Mouse (Mus musculus) hindbrain, embryonic 11.5 days (tissue): ENCODE data around the gene Elmo1. TPM values are rescaled to one million over a fixed set of nuclear protein-coding genes. Genes with fewer than 3 reads are reported as not detected.

Source experiments
- ATAC-seq: fragments of 200-750 bp; cut with Nextera tagmentation; 2 replicates; pipeline ENCODE4 v1.8.0; 2017; ENCODE audit warnings: mild to moderate bottlenecking, moderate TSS enrichment, moderate library complexity; ENCODE audit not compliant: low FRiP score
- DNase-seq: peaks from one replicate; pipeline ENCODE4 v3.0.0-alpha.2; 2015; ENCODE audit warnings: low spot score
- H3K27ac ChIP-seq: fragments of 300-500 bp; sonication (generic); 2 replicates; pipeline ENCODE4 v1.5.1; 2014; ENCODE audit warnings: mild to moderate bottlenecking, low read depth, low read length
- H3K27me3 ChIP-seq: fragments of 300-500 bp; sonication (generic); 2 replicates; pipeline ENCODE4 v1.6.1; 2014; ENCODE audit warnings: mild to moderate bottlenecking, low read length, moderate library complexity, mixed read lengths; ENCODE audit not compliant: control insufficient read depth, insufficient read depth
- H3K36me3 ChIP-seq: fragments of 300-500 bp; sonication (generic); 2 replicates; pipeline ENCODE4 v1.6.1; 2014; ENCODE audit warnings: mild to moderate bottlenecking, low read length, moderate library complexity, mixed read lengths; ENCODE audit not compliant: control insufficient read depth, insufficient read depth
- H3K4me1 ChIP-seq: fragments of 300-500 bp; sonication (generic); replicated peaks from 2 replicates; pipeline ENCODE4 v1.6.1; 2014; ENCODE audit warnings: low read length, mixed read lengths; ENCODE audit not compliant: control insufficient read depth, insufficient read depth
- H3K4me2 ChIP-seq: fragments of 300-500 bp; sonication (generic); replicated peaks from 2 replicates; pipeline ENCODE4 v1.6.1; 2014; ENCODE audit warnings: mild to moderate bottlenecking, low read depth, low read length
- H3K4me3 ChIP-seq: fragments of 300-500 bp; sonication (generic); 2 replicates; pipeline ENCODE4 v1.5.1; 2014; ENCODE audit warnings: low read depth, low read length
- H3K9ac ChIP-seq: fragments of 300-500 bp; sonication (generic); 2 replicates; pipeline ENCODE4 v1.6.1; 2014; ENCODE audit warnings: low read depth, low read length
- H3K9me3 ChIP-seq: fragments of 300-500 bp; sonication (generic); 2 replicates; pipeline ENCODE4 v1.6.1; 2016; ENCODE audit warnings: low read length; ENCODE audit not compliant: control insufficient read depth
- WGBS: fragments of 180-500 bp; shearing (Covaris S2); extraction: QIAGEN DNeasy Blood & Tissue Kit; methylation state at CpG from one replicate; pipeline ENCODE4 v1.1.7; 2014; 5-methylcytosine and 5-hydroxymethylcytosine counted together
- polyA plus RNA-seq: library from polyadenylated mRNA; unstranded; fragments of >200 nt; fragmentation: Nextera tagmentation; extraction: Ambion mirVana; gene quantifications from 2 replicates; pipeline ENCODE4 v1.2.1, GENCODE M21; 2014

Gene Elmo1
- polyA plus RNA-seq, 1 experiment from 2014 or later = 22.9 TPM

DNA sequence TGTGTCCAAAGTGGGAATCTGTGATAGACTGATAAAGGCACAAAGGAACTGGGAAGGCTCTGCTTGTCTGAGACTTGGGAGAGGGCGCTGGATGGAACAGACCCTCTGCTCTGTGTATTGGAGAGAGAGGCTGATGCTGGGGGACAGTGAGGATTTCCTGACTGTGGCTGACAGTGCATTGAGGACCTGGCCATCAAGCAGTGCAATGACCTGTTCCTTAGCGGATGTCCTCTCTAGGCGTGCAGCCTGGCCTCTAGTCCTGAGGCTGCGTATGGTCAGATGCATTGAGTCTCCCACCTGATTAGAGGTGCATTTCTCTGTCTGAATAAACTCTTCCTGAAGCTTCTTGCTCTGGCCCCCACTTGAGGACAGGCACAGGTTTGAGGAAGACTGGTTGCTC lies 384.2 kb downstream of the Elmo1 start:
- DNase-seq (no peak), ATAC-seq (no peak)
- 95% methylated on average over 4 of the region's 4 CpGs for WGBS
- H3K4me2 ChIP-seq = peak overlapping the region; percentile 35
- no peaks in the 10 kb centered on the region for H3K9me3 ChIP-seq
- H3K27ac ChIP-seq = no peak overlapping the region
- H3K4me1 ChIP-seq = no peaks in the 10 kb centered on the region
- no peaks in the 10 kb centered on the region for H3K27me3 ChIP-seq
- no peak overlapping the region for H3K9ac ChIP-seq
- H3K4me3 ChIP-seq = peak overlapping the region; percentile 27
- no peaks in the 10 kb centered on the region for H3K36me3 ChIP-seq

GRCm38 (mm10) chr13:20481805-20482204 lies 391.4 kb downstream of the Elmo1 start:
- no peak for ATAC-seq
- WGBS = 93% methylated on average over 1 of the region's 1 CpGs

GRCm38 (mm10) chr13:20489110-20489509 lies 398.7 kb downstream of the Elmo1 start:
- Histone ChIP-seq H3K4me2 (no peak overlapping the region), H3K27me3 (no peaks in the 10 kb centered on the region), H3K9ac (no peak overlapping the region), H3K4me1 (no peaks in the 10 kb centered on the region), H3K9me3 (no peaks in the 10 kb centered on the region), H3K27ac (no peak overlapping the region), H3K36me3 (no peaks in the 10 kb centered on the region), H3K4me3 (no peak overlapping the region)
- peak; percentile 27 for DNase-seq
- 79% methylated on average over 3 of the region's 3 CpGs for WGBS
- no peak for ATAC-seq

More at GRCm38 (mm10) chr13:20481805-20482204, 391.4 kb downstream of the Elmo1 start:
- Histone ChIP-seq H3K27me3 (no peaks in the 10 kb centered on the region), H3K4me2 (no peak overlapping the region), H3K4me1 (no peaks in the 10 kb centered on the region), H3K27ac (no peak overlapping the region), H3K9me3 (no peaks in the 10 kb centered on the region), H3K9ac (no peak overlapping the region), H3K4me3 (no peak overlapping the region), H3K36me3 (no peaks in the 10 kb centered on the region)
- DNase-seq = no peak

DNA sequence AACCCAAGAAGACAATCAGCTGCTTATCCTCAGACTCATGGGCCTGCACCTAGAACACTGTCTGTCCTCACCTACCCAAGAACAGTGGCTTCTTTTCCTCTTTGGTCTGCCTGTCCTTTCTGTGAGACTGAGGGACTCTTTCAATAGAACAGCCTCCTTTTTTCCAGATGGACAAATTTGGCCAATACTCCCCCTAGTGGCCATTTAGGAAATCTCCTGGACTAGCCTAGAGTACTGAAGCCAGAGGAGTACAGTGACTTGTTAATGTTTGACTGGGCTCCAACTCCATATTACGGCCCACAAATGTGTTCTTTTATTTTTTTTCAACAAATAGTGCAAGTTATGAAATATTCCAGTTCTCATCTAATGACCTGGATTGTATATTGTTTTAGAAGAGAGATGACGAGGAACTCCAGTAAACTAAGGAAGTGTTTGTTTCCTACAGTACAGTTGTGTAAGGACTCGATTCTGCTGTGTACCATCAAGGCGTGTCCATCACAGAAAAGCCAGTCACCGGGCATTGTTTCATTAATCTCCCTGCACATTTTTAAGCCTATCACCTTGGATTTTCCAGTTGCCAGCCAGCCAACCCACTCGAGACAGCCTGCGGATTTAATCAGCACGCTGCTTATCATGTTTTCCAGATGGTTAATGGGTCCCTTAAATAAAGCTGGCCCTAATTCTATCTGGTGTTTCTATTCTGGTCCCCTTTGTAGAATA lies 399.5 kb downstream of the Elmo1 start:
- WGBS = 85% methylated on average over 8 of the region's 8 CpGs
- Histone ChIP-seq H3K4me2 (no peak overlapping the region), H3K27ac (no peak overlapping the region), H3K9ac (no peak overlapping the region), H3K4me1 (no peaks in the 10 kb centered on the region), H3K36me3 (no peaks in the 10 kb centered on the region), H3K27me3 (no peaks in the 10 kb centered on the region), H3K4me3 (no peak overlapping the region), H3K9me3 (no peaks in the 10 kb centered on the region)
- ATAC-seq = peak; percentile 63
- DNase-seq = peak; percentile 69

DNA sequence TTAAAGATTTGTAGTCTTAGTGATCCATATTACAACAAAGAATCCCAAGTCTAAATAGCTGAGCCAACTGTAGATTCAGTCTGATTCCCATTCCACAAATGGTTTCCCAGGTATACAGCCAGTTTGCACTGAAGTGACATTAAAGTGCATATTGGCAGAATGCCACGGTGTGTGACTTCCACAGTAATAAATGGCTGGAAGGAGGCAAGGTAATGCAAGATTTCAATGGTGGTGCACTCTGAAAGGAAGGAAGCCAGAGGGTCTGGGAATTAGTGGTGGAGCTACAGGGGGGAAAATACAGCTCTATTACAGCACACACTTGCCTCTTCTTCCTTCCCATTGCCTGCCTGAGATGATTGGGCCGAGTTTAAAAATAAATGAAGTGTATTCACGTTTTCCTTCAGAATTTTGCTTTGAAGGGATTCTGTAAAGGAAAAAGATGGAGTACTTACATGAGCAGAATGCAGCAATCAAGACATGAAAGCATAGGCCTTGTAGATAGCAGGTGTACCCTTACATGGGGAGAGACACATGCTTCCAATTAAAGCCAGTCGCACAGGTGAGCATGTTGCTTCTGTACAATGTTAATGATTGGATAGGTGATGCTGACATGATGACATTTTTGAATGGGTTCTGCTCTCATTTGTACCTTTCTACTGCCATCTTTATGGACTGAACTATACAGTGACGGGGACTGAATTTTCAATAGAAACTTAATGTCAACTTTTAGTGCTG lies 400.6 kb downstream of the Elmo1 start:
- WGBS = 91% methylated on average over 5 of the region's 5 CpGs
- ATAC-seq = no peak
- Histone ChIP-seq H3K27ac (no peak overlapping the region), H3K4me2 (no peak overlapping the region), H3K36me3 (no peaks in the 10 kb centered on the region), H3K27me3 (no peaks in the 10 kb centered on the region), H3K9me3 (no peaks in the 10 kb centered on the region), H3K4me3 (no peak overlapping the region), H3K9ac (no peak overlapping the region), H3K4me1 (no peaks in the 10 kb centered on the region)
- DNase-seq = no peak

GRCm38 (mm10) chr13:20491666-20492065 lies 401.3 kb downstream of the Elmo1 start:
- Histone ChIP-seq H3K27me3 (no peaks in the 10 kb centered on the region), H3K4me1 (no peaks in the 10 kb centered on the region), H3K36me3 (no peaks in the 10 kb centered on the region), H3K9ac (no peak overlapping the region), H3K9me3 (no peaks in the 10 kb centered on the region), H3K4me2 (no peak overlapping the region), H3K4me3 (no peak overlapping the region), H3K27ac (no peak overlapping the region)
- ATAC-seq (no peak), DNase-seq (no peak)
- WGBS = 77% methylated on average over 3 of the region's 3 CpGs

DNA sequence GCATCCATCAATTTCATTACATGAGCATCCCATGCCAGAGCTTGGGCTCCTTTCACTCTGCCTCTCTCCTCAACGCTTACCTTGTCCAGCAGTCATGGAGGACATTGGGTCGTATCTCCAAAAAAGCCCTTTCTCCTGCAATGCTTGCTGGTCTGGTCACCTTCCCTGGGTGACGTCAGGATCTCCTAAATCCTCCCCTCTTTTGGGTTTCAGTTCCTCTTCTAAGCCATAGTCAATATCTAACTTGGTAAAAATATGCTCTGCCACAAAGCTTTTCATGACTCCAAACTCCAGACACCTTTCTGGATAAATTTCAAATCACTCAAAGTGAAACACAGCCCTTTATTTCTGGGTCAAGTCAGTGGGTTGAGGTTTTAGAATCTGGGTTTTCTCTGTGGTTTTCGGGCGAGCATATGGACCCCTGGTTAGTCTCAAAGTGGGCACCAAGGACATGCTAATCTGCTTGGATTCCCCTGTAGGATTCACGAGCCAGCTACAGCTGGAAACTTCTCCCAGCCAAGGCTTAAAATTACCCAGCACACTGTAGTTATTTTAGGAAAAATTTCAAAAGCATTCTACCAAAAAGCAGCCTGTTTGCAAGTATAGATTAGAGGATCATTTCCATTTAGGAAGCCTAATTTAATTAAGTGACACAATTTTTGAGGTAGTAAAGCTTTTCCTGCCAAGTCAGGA lies 403.8 kb downstream of the Elmo1 start:
- Histone ChIP-seq H3K27ac (no peak overlapping the region), H3K4me2 (no peak overlapping the region), H3K9me3 (no peaks in the 10 kb centered on the region), H3K4me3 (no peak overlapping the region), H3K36me3 (no peaks in the 10 kb centered on the region), H3K4me1 (no peaks in the 10 kb centered on the region), H3K27me3 (no peaks in the 10 kb centered on the region), H3K9ac (no peak overlapping the region)
- DNase-seq (no peak), ATAC-seq (no peak)
- 84% methylated on average over 6 of the region's 6 CpGs for WGBS

- ATAC-seq = no peak
- no peak overlapping the region for H3K4me2 ChIP-seq
- H3K9me3 ChIP-seq = no peaks in the 10 kb centered on the region
- no peak overlapping the region for H3K27ac ChIP-seq
- no peaks in the 10 kb centered on the region for H3K36me3 ChIP-seq
- H3K4me3 ChIP-seq = no peak overlapping the region
- no peak overlapping the region for H3K9ac ChIP-seq
- no peak for DNase-seq
- no peaks in the 10 kb centered on the region for H3K4me1 ChIP-seq
- no peaks in the 10 kb centered on the region for H3K27me3 ChIP-seq
Measured at GRCm38 (mm10) chr13:20501923-20502322, 411.5 kb downstream of the Elmo1 start.
